Mouse (Mus musculus) erythroblast, embryonic 14.5 days (primary cell): ENCODE results near the gene Ift57.

Experiments used
- GATA1 ChIP-seq: IDR thresholded peaks from 2 replicates; pipeline ENCODE4 v1.6.1; 2012; ENCODE audit warnings: low read length, inconsistent platforms, mixed read lengths
- TAL1 ChIP-seq: IDR thresholded peaks from 3 replicates; pipeline ENCODE4 v1.6.1; 2012; ENCODE audit warnings: low read length, inconsistent platforms, mixed read lengths

DNA sequence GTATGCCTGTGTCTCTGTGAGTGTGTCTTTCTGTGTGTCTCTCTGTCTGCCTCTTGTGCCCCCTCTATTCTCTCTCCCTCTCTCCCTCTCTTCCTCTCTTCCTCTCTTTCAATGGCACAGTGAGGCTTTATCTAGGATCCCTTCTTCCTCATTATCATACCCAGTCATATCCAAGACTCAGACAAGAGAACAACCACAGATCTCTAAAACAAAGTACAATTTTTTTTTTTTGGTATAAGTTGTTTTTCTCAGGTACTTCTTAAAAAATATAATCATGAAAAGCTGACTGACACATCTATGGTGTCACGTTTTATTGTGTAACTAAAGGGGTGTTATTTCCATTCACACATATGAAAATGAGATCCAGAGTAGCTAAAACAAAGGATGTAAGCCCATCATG is 74.0 kb downstream of the Ift57 start:
- TF ChIP-seq GATA1 (no peak), TAL1 (no peak)
